Mouse (Mus musculus): Measurements from ENCODE around the gene Kcnk5.

- TF ChIP-seq CTCF (IDR thresholded peaks at IDR 0.05; ENCODE audit: insufficient read depth, low read length) (no peak), POLR2A (IDR thresholded peaks at IDR 0.05; ENCODE audit: borderline replicate concordance, extremely low read depth, low read depth, low read length) (no peak)
These were observed 32.2 kb downstream of the Kcnk5 start for GRCm38 (mm10) chr14:20149127-20150080.
